Mouse (Mus musculus) stomach, postnatal 0 days (tissue): ENCODE results near the gene Foxp1. TPM values are rescaled to one million over a fixed set of nuclear protein-coding genes. Genes with fewer than 3 reads are reported as not detected.

ENCODE experiments used
- ATAC-seq: fragments of 200-750 bp; cut with Nextera tagmentation; 2 replicates; pipeline ENCODE4 v1.8.0; 2017; ENCODE audit not compliant: low FRiP score, low TSS enrichment
- DNase-seq: peaks from one replicate; pipeline ENCODE4 v3.0.0-alpha.2; 2016; ENCODE audit warnings: low spot score
- H3K27ac ChIP-seq: fragments of 300-500 bp; sonication (generic); replicated peaks from 2 replicates; pipeline ENCODE4 v1.5.1; 2014; ENCODE audit warnings: mild to moderate bottlenecking, control low read depth
- H3K27me3 ChIP-seq: fragments of 300-500 bp; sonication (generic); 2 replicates; pipeline ENCODE4 v1.6.1; 2014; ENCODE audit warnings: low read length; ENCODE audit not compliant: control insufficient read depth, insufficient read depth
- H3K36me3 ChIP-seq: fragments of 300-500 bp; sonication (generic); 2 replicates; pipeline ENCODE4 v1.6.1; 2014; ENCODE audit warnings: low read length, mixed read lengths; ENCODE audit not compliant: control insufficient read depth, insufficient read depth
- H3K4me1 ChIP-seq: fragments of 300-500 bp; sonication (generic); replicated peaks from 2 replicates; pipeline ENCODE4 v1.6.1; 2014; ENCODE audit warnings: antibody characterized with exemption; ENCODE audit not compliant: control insufficient read depth, insufficient read depth
- H3K4me2 ChIP-seq: fragments of 300-500 bp; sonication (generic); replicated peaks from 2 replicates; pipeline ENCODE4 v1.6.1; 2014; ENCODE audit warnings: low read depth, mild to moderate bottlenecking, control low read depth, moderate library complexity
- H3K4me3 ChIP-seq: fragments of 300-500 bp; sonication (generic); 2 replicates; pipeline ENCODE4 v1.5.1; 2014; ENCODE audit warnings: low read depth, low read length, control low read depth
- H3K9ac ChIP-seq: fragments of 300-500 bp; sonication (generic); 2 replicates; pipeline ENCODE4 v1.6.1; 2014; ENCODE audit warnings: mild to moderate bottlenecking, low read length, control low read depth, mixed read lengths
- H3K9me3 ChIP-seq: fragments of 300-500 bp; sonication (generic); 2 replicates; pipeline ENCODE4 v1.6.1; 2016; ENCODE audit warnings: low read length; ENCODE audit not compliant: control insufficient read depth
- CTCF ChIP-seq: IDR thresholded peaks from 2 replicates; pipeline ENCODE4 v1.5.1; 2016; ENCODE audit warnings: antibody characterized with exemption, low read depth, mild to moderate bottlenecking, moderate library complexity
- EP300 ChIP-seq: optimal IDR thresholded peaks from 2 replicates; pipeline ENCODE3; 2016; ENCODE audit warnings: antibody characterized with exemption
- WGBS: fragments of 180-500 bp; shearing (Covaris S2); extraction: QIAGEN DNeasy Blood & Tissue Kit; methylation state at CpG from one replicate; pipeline ENCODE4 v1.1.7; 2014; 5-methylcytosine and 5-hydroxymethylcytosine counted together
- polyA plus RNA-seq: library from polyadenylated mRNA; unstranded; fragments of >200 nt; fragmentation: Nextera tagmentation; extraction: Ambion mirVana; gene quantifications from 2 replicates; pipeline ENCODE4 v1.2.1, GENCODE M21; 2015

Foxp1 gene
- polyA plus RNA-seq, 1 experiment from 2014 or later = 68.9 TPM

DNA sequence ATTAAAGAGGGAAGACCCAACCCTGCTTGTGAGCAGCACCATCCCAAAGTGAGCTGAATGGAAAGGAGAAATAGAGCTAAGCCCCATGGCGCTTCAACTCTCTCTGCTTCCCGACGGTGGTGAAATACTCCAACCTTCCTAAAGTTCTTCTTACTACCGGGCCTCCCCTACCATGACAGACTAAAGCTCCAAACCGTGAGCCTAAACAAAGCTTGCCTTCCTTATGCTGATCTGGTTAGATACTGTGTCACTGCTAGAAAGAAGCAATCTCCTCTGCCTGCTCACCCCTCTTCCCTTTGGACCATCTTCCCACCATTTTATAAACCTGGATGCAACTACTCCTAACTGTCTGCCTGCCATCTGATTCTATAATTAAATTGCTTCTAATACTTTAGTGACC, 338.5 kb downstream of the Foxp1 start:
- no peaks in the 10 kb centered on the region for H3K4me1 ChIP-seq
- WGBS = 90% methylated on average over 5 of the region's 5 CpGs
- TF ChIP-seq EP300 = no peak
- no peak for TF ChIP-seq CTCF
- ATAC-seq (no peak), DNase-seq (no peak)
- H3K36me3 ChIP-seq = no peaks in the 10 kb centered on the region
- no peak overlapping the region for H3K4me3 ChIP-seq
- no peak overlapping the region for H3K27ac ChIP-seq
- H3K4me2 ChIP-seq = no peak overlapping the region
- H3K9ac ChIP-seq = no peak overlapping the region
- H3K9me3 ChIP-seq = no peaks in the 10 kb centered on the region
- H3K27me3 ChIP-seq = no peaks in the 10 kb centered on the region

DNA sequence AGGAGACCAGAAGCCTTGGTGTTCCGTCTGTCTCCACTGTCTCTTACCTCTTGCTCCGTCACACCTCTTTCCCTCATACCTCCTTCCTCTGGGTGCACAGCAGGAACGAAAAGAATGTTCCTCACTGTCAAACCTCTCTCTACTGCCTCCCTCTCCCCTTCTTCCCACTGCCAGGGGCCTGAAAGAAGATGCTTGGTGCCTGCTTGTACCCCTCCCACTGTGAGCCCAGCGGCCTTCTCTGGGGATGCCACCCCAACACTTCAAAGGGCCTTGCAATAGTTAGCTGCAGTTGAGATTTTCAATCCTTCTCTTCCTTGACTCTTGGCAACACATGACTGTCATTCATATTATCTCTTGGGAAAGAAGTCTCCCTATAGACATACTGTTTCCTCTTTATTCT, 339.7 kb downstream of the Foxp1 start:
- Histone ChIP-seq H3K27me3 (no peaks in the 10 kb centered on the region), H3K27ac (no peak overlapping the region), H3K9ac (no peak overlapping the region), H3K4me1 (no peaks in the 10 kb centered on the region), H3K9me3 (no peaks in the 10 kb centered on the region), H3K4me3 (no peak overlapping the region), H3K4me2 (no peak overlapping the region), H3K36me3 (no peaks in the 10 kb centered on the region)
- 74% methylated on average over 4 of the region's 4 CpGs for WGBS
- TF ChIP-seq CTCF (no peak), EP300 (no peak)
- ATAC-seq (no peak), DNase-seq (no peak)

DNA sequence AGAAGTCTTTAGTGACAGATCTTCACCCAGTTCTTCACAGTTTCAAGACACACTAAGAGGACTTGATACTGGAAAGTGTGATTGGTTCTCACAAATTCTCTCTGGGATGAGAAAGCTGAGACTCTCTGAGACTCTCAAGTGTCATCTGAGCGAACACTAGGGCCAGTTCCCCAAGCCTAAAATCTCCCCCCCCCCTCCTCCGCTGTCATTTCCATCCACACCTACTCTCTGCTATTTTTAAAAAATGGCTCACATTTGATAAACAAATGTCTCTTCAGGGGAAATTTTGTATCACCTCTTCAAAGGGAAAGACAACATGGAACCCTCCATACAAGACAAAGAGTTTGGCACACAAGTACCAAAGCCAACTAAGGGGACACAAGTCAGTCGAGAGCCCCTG, 346.3 kb downstream of the Foxp1 start:
- 86% methylated on average over 3 of the region's 3 CpGs for WGBS
- Histone ChIP-seq H3K4me3 (no peak overlapping the region), H3K4me2 (no peak overlapping the region), H3K36me3 (no peaks in the 10 kb centered on the region), H3K9me3 (no peaks in the 10 kb centered on the region), H3K9ac (no peak overlapping the region), H3K27ac (no peak overlapping the region), H3K4me1 (peaks cover 4% of the 10 kb centered on the region), H3K27me3 (no peaks in the 10 kb centered on the region)
- ATAC-seq (no peak), DNase-seq (no peak)
- no peak for TF ChIP-seq CTCF
- no peak for TF ChIP-seq EP300

GRCm38 (mm10) chr6:99175377-99175776, 347.1 kb downstream of the Foxp1 start:
- Histone ChIP-seq H3K27ac (peak overlapping the region; percentile 78), H3K9ac (no peak overlapping the region), H3K4me1 (peaks cover 4% of the 10 kb centered on the region), H3K9me3 (no peaks in the 10 kb centered on the region), H3K36me3 (no peaks in the 10 kb centered on the region), H3K4me3 (no peak overlapping the region), H3K27me3 (no peaks in the 10 kb centered on the region), H3K4me2 (0 out of 2 replicates have a peak overlapping the region, but pooled peaks have one; percentile 3)
- no peak for TF ChIP-seq CTCF
- peak; percentile 79 for ATAC-seq
- no peak for DNase-seq
- 44% methylated on average over 5 of the region's 5 CpGs for WGBS

DNA sequence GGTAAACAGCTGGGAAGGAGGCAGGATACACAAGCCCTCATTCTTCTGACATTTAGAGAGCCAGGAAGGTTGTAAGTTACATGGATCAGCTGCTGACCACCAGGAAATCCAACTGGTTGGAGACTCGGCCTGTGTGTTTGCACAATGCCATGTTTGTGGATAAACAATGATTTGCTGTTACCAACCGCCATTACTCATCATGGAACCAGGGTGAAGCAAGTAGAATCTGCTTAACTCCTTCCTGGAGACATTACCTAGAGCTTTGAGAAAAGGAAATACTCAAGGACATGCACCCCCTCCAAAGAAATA, 348.7 kb downstream of the Foxp1 start:
- no peaks in the 10 kb centered on the region for H3K27me3 ChIP-seq
- H3K9ac ChIP-seq = no peak overlapping the region
- no peaks in the 10 kb centered on the region for H3K9me3 ChIP-seq
- H3K4me1 ChIP-seq = peaks cover 4% of the 10 kb centered on the region
- H3K27ac ChIP-seq = peak overlapping the region; percentile 82
- no peaks in the 10 kb centered on the region for H3K36me3 ChIP-seq
- ATAC-seq (peak; percentile 47), DNase-seq (peak; percentile 61)
- H3K4me3 ChIP-seq = no peak overlapping the region
- peak overlapping the region; percentile 28; the same call in 1 of the 2 replicates for H3K4me2 ChIP-seq
- 43% methylated on average over 2 of the region's 2 CpGs for WGBS
- TF ChIP-seq EP300 (no peak), CTCF (no peak)

DNA sequence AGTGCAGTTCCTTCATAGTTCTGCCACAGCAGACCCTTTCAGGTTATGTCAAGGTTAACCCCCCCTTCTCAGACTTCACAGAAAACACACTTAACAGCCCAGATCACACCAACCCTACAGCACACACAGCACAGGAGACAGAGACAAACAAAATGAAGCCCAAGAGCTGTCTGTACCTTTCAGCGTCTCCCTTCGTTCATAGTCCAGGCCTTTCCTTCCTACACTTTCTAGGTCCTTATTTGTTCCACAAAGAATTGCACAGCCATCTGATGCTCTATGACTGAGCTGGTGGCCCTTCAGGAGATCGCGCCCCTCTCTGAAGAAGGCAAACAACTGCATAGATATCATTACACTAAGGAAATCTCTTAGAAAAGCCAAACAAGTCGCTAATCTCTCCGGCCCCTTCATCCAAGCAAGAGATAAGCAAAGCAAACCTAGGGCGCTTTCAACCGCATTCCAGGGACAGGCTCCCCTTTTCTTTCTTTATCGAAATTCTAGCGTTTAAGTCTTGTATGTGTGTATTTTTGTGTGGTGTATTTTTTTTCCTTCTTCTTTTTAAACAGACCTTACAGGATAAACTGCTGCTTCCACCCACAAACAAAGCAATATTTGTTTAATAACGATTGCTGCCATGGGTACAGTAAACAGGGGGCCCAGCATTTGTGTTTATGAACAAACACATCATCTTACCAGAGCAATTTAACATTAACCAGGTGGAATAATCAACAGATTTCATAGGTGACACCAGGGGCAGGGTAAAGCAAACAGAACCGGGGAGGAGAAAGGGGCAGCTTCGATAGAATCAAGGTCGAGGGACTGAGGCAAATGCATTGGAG, 349.2 kb downstream of the Foxp1 start:
- DNase-seq (peak; percentile 64), ATAC-seq (peak; percentile 38)
- H3K27ac ChIP-seq = peak overlapping the region; percentile 82
- H3K9ac ChIP-seq = peak overlapping the region; percentile 18; the same call in 1 of the 2 replicates
- no peak for TF ChIP-seq CTCF
- TF ChIP-seq EP300 = no peak
- H3K4me2 ChIP-seq = peak overlapping the region; percentile 28
- 28% methylated on average over 14 of the region's 14 CpGs for WGBS
- peak overlapping the region; percentile 3; the same call in 1 of the 2 replicates for H3K4me3 ChIP-seq
- H3K9me3 ChIP-seq = no peaks in the 10 kb centered on the region
- no peaks in the 10 kb centered on the region for H3K27me3 ChIP-seq
- H3K36me3 ChIP-seq = no peaks in the 10 kb centered on the region
- H3K4me1 ChIP-seq = peaks cover 4% of the 10 kb centered on the region
